Mouse (Mus musculus) lung, postnatal 10 days (tissue): ENCODE data around the gene Parp16.

ENCODE experiments used
- DNase-seq: peaks from one replicate; pipeline ENCODE4 v3.0.0; 2021

The Parp16 gene

DNA sequence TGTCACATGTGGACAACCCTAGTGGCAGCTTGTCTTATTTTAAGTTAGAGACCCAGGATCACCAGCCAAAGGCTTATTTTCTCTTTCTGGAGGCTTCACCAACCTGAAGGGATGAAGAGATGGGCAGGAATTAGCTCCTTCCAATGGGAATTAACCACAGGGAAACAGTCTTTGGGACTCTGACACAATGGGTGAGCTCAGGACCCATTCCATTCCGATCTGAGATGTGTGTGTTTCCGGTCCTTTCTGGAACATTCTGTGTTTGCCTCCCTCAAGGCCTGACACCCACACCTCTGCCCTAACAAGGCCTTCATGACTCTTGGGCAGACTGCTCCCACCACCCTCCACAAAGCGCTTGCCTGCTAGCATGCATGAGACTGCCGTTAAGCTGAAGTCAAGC is at the start of gene Parp16:
Parp16 (plus strand) TSS at position 301 of the 400 bp plus-strand sequence.
- DNase-seq, result no peak

GRCm38 (mm10) chr9:65146001-65146400 is 49.2 kb upstream of the Parp16 start:
- no peak for DNase-seq

- DNase-seq, result no peak
These were observed 46.6 kb upstream of the Parp16 start for GRCm38 (mm10) chr9:65148507-65148906.

- DNase-seq, result no peak
These were observed 42.3 kb upstream of the Parp16 start for GRCm38 (mm10) chr9:65152711-65153330.

DNA sequence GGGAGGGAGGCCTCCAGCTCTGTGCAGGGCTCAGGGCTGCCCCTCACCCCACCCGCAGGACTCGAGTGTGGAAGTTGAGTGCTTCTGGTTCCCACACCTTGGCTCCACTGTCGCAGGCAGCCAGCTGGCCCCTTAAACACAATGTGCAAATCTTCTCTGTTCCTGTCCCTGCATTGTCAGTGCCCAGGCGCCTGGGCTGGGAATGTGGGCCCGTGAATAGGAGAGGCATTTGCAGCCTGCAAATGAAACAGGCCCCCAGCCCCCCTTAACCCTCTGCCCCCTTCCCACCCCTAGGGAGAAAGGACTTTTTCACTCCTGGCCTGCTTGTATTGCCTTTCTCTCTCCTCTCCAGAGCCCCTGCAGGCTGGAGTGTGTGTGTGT is 41.8 kb upstream of the Parp16 start:
- DNase-seq, result no peak

DNA sequence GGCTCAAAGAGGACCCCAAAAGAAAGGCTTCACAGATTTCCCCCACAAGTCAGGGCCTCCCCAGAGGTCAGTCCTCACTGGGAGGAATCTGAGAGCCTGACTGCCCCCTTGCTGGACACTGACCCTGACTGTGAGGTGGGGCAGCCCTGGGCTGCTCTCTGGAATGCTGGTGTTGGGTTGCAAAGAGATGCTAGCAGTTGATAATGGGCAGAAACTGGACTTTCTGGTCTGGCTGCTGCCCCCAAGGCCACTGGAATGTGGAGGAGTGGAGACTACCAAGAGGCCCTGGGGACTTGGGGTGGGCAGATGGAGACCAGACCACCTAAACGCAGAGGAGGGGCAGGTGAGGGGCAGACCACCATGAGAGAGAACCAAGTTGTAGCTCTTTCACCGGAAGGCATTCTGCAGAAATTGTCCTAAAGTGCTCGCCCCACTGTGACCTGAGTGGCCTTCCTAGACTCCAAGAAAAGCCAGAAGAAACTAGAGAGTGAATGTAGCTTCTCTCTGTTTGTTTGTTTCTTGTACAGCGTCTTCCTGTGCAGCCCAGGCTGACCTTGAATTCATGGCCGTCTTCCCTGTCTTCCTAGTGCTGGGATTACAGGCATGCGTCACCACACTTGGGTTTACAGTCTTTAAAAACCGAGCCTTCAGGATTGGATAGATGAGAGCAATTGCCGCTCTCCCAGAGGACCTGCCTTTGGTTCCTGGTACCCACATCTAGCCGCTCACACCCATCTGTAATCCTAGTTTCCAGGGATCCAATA is 40.3 kb upstream of the Parp16 start:
- no peak for DNase-seq

DNA sequence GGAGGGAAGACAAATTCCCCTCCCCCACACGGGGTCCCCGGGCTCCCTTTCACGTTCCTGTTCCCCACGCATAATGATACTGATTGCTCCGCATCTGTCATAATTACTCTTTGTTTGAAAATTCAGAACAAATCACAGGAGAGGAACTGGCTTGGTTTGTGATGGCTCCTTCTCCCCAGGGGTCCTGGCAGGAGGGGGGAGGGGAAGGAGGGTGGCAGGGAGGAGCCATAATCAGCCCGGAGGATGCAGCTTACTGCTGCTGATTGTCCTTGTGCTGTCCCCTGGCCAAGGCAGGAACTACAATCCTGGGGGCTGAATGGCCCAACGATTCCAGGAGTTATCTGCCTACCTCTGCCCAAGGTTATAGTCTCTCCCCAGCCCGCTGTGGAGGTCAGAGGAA is 38.5 kb upstream of the Parp16 start:
- DNase-seq, result no peak

DNA sequence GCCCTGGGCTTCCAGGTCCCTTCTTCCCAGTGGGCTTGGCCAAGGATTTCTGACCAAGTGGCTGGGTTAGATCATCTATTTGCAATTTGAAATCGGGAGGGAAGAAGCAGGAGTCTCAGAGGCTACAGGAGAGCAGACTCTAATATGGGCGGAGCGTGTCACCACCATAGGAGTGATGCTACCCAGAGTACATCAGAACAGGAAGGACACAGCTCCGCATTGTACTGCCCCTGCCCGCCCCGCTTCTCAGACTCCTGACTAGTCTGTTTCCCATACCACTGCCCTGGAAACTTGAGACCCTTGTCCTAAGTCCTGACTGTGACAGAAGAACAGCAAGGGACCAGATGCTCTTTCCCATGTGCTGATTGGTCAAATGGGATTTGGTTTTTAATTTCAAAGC is 37.5 kb upstream of the Parp16 start:
- no peak for DNase-seq

GRCm38 (mm10) chr9:65161188-65161587 is 34.0 kb upstream of the Parp16 start:
- no peak for DNase-seq

GRCm38 (mm10) chr9:65161881-65162280 is 33.3 kb upstream of the Parp16 start:
- no peak for DNase-seq

- DNase-seq, result no peak
These were observed 32.2 kb upstream of the Parp16 start for GRCm38 (mm10) chr9:65162711-65163639.

- DNase-seq, result no peak
These were observed 30.3 kb upstream of the Parp16 start for GRCm38 (mm10) chr9:65164870-65165269.

- no peak for DNase-seq
These were observed 28.8 kb upstream of the Parp16 start for GRCm38 (mm10) chr9:65166386-65166785.

- no peak for DNase-seq
These were observed 26.6 kb upstream of the Parp16 start for GRCm38 (mm10) chr9:65168534-65168933.

DNA sequence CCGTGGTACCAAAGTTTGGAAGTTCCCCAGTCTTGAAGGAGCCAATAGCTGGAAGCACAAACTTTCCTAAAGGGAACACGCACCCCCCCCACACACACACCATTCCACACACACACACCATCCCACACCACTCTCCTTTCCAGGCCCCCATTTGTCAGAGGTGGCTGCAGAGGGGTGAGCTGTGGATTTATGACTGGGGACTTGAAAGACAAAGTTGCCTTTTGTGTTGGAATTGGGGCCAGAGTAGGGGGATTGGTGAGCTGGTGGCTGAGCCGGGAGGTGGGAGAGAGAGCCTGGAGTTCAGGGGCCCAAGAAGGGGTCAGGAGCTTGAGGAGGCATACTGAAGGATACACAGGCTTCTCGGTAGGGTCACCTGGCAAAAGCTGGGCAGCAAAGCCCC is 26.2 kb upstream of the Parp16 start:
- DNase-seq, result no peak

DNA sequence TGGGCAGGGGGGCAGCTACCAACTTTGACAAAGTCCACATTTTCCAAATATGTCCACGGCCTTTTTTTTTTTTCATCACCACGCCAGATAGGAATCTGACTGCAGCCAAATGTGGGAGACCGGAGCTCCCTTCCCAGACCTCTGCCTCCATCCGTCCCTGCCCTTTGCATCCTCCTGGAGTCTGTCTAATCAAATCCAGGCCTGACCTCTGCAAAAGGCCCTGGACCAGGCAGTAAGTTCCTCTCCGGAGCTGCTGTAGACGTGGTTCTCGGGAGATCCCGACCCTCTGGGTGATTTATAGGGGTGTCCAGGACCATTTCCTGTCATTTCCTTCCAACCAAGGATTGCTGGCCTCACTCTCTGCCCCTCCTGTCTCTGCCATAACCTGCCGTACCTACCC is 22.5 kb upstream of the Parp16 start:
- no peak for DNase-seq

DNA sequence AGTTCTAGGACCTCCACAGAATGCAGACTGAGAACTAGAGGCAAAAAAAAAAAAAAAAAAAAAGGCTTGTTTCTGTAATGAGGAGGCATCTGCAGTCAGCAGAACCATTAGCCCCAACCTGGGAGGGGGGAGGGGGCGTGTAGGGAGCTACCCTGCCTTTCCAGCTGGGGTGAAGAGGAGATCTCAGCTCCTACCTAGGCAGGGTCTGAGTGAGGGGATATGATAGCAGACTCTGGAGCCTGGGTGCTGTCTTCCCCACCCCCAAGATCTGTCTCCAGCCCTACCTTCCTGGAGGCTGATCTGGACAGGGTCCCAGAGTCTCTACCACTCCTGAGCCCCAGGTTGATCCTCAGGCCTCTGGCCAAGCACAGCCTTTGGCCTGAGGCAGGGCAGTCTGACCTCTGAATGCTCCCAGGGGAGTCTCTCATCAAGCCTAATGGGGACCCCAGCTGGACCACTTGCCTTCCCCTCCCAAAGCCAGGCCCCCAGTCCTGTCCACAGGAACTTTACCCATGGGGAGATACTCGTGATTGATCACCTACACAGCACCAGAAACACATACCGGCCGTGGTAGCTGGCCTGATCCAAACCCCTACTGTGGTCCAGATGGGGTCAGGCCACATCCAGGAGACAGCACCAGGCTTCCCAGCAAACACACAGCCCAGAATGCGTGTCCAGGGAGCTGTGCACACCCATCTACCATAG is 19.8 kb upstream of the Parp16 start:
- no peak for DNase-seq

GRCm38 (mm10) chr9:65175939-65176871 is 18.9 kb upstream of the Parp16 start:
- no peak for DNase-seq

- no peak for DNase-seq
These were observed 17.7 kb upstream of the Parp16 start for GRCm38 (mm10) chr9:65177497-65177896.

- DNase-seq, result no peak
These were observed 17.2 kb upstream of the Parp16 start for GRCm38 (mm10) chr9:65177912-65178311.

DNA sequence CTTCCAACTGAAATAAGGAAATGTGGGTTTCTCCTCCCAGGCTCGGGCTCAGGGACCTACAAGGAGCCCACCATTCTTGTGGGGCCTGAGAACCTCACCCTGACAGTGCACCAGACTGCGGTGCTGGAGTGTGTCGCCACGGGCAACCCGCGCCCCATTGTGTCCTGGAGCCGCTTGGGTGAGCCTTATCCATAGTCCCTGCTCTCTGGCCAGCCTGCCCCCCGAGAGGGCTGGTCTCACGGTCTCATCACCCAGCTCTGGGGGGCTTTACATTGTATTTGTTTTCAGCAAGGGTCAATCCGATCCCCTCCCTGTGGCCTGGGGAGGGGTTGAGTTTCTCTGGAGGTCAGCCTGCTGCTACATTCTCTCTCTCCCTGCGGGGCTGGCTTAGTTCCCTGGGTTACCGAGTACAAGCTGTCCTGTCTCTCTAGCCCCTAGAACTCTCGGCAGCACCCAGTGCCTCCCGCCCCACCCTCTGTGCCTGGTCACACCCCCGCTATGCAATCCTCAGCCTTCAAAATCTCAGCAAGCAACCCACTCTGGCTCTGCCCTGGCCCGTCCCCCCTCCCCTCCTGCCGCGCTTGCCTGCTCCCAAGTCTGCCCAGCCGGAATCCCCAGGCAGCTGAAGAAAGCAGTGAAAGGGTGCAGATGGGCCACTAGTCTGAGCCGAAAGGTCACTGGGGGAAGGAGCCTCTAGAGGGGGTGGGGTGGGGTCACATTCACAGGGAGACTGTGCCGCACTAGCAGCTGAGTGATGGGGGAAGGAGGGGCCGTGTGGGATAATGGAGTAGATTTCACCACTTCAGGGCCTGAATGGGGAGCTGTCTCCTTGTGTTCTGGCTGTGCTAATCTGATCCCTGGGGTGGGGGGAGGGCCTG is 16.6 kb upstream of the Parp16 start:
- DNase-seq, result peak; percentile 71
